Mouse (Mus musculus): Measurements from ENCODE around the gene Cdkn3. TPM values are rescaled to one million over a fixed set of nuclear protein-coding genes. Genes with fewer than 3 reads are reported as not detected.

Gene Cdkn3
- polyA plus RNA-seq, 1 experiment from 2014 or later: 8.6 TPM

- Histone ChIP-seq H3K9ac (peak within 1 kb of the TSS; percentile 99), H3K4me1 (peaks cover 19% of the 10 kb centered on the region), H3K36me3 (replicated peaks) (no peaks in the 10 kb centered on the region), H3K4me2 (peak within 1 kb of the TSS; percentile 69), H3K27ac (peak within 1 kb of the TSS; percentile 99), H3K27me3 (replicated peaks) (no peaks in the 10 kb centered on the region), H3K4me3 (peak within 1 kb of the TSS; percentile 99), H3K9me3 (no peaks in the 10 kb centered on the region)
- ATAC-seq (replicated peaks): peak; percentile 98
- WGBS: under 1% methylated on average over 85 of the region's 86 CpGs
Measured at GRCm38 (mm10) chr14:46787787-46788504, 27.6 kb downstream of the Cdkn3 start, which contains the start of gene Cnih1. Gene Cnih1, minus strand, starts transcription at chr14:46788411.

- Histone ChIP-seq H3K27ac (peak overlapping the region; percentile 99), H3K4me3 (peak overlapping the region; percentile 99), H3K9ac (no peak overlapping the region), H3K9me3 (no peaks in the 10 kb centered on the region), H3K27me3 (replicated peaks) (no peaks in the 10 kb centered on the region), H3K36me3 (replicated peaks) (no peaks in the 10 kb centered on the region), H3K4me2 (peak overlapping the region; percentile 69), H3K4me1 (peaks cover 19% of the 10 kb centered on the region)
- WGBS: 24% methylated on average over 8 of the region's 8 CpGs
- peak; percentile 8 for ATAC-seq (replicated peaks)
Measured at GRCm38 (mm10) chr14:46788505-46788901, 28.2 kb downstream of the Cdkn3 start.

GRCm38 (mm10) chr14:46790303-46790702 is 30.0 kb downstream of the Cdkn3 start:
- 70% methylated on average over 4 of the region's 4 CpGs for WGBS

GRCm38 (mm10) chr14:46790723-46791122 is 30.4 kb downstream of the Cdkn3 start:
- Histone ChIP-seq H3K4me1 (peaks cover 15% of the 10 kb centered on the region), H3K9me3 (no peaks in the 10 kb centered on the region), H3K36me3 (replicated peaks) (no peaks in the 10 kb centered on the region), H3K9ac (no peak overlapping the region), H3K27ac (no peak overlapping the region), H3K4me2 (no peak overlapping the region), H3K4me3 (no peak overlapping the region), H3K27me3 (replicated peaks) (no peaks in the 10 kb centered on the region)
- ATAC-seq (replicated peaks): no peak
- WGBS: 96% methylated on average over 6 of the region's 6 CpGs

More at GRCm38 (mm10) chr14:46790303-46790702, 30.0 kb downstream of the Cdkn3 start:
- no peak overlapping the region for H3K4me2 ChIP-seq
- no peaks in the 10 kb centered on the region for H3K9me3 ChIP-seq
- no peak overlapping the region for H3K4me3 ChIP-seq
- no peak for ATAC-seq (replicated peaks)
- no peak overlapping the region for H3K27ac ChIP-seq
- peaks cover 17% of the 10 kb centered on the region for H3K4me1 ChIP-seq
- H3K27me3 ChIP-seq (replicated peaks): no peaks in the 10 kb centered on the region
- no peaks in the 10 kb centered on the region for H3K36me3 ChIP-seq (replicated peaks)
- no peak overlapping the region for H3K9ac ChIP-seq

GRCm38 (mm10) chr14:46794157-46794556 is 33.8 kb downstream of the Cdkn3 start:
- no peak overlapping the region for H3K4me3 ChIP-seq
- no peak overlapping the region for H3K9ac ChIP-seq
- 87% methylated on average over 5 of the region's 5 CpGs for WGBS
- no peak for ATAC-seq (replicated peaks)
- no peaks in the 10 kb centered on the region for H3K4me1 ChIP-seq
- no peaks in the 10 kb centered on the region for H3K27me3 ChIP-seq (replicated peaks)
- H3K9me3 ChIP-seq: no peaks in the 10 kb centered on the region
- H3K27ac ChIP-seq: no peak overlapping the region
- no peaks in the 10 kb centered on the region for H3K36me3 ChIP-seq (replicated peaks)
- no peak overlapping the region for H3K4me2 ChIP-seq

- Histone ChIP-seq H3K36me3 (replicated peaks) (0 out of 2 replicates have a peak, but pooled peaks cover 5% of the 10 kb centered on the region), H3K9me3 (no peaks in the 10 kb centered on the region), H3K27me3 (replicated peaks) (no peaks in the 10 kb centered on the region), H3K4me2 (no peak overlapping the region), H3K9ac (no peak overlapping the region), H3K4me1 (no peaks in the 10 kb centered on the region), H3K27ac (no peak overlapping the region), H3K4me3 (no peak overlapping the region)
- WGBS: 88% methylated on average over 3 of the region's 3 CpGs
- ATAC-seq (replicated peaks): no peak
Measured at GRCm38 (mm10) chr14:46800684-46801345, 40.5 kb downstream of the Cdkn3 start.

- Histone ChIP-seq H3K9ac (no peak overlapping the region), H3K4me3 (no peak overlapping the region), H3K9me3 (no peaks in the 10 kb centered on the region), H3K27me3 (replicated peaks) (no peaks in the 10 kb centered on the region), H3K4me1 (no peaks in the 10 kb centered on the region), H3K36me3 (replicated peaks) (0 out of 2 replicates have a peak, but pooled peaks cover 5% of the 10 kb centered on the region), H3K4me2 (no peak overlapping the region), H3K27ac (no peak overlapping the region)
- no peak for ATAC-seq (replicated peaks)
- WGBS: 94% methylated on average over 4 of the region's 4 CpGs
Measured at GRCm38 (mm10) chr14:46803259-46803658, 42.9 kb downstream of the Cdkn3 start.

- Histone ChIP-seq H3K4me3 (no peak overlapping the region), H3K27ac (no peak overlapping the region), H3K4me2 (no peak overlapping the region), H3K9me3 (no peaks in the 10 kb centered on the region), H3K36me3 (replicated peaks) (0 out of 2 replicates have a peak, but pooled peaks cover 5% of the 10 kb centered on the region), H3K9ac (no peak overlapping the region), H3K27me3 (replicated peaks) (no peaks in the 10 kb centered on the region), H3K4me1 (no peaks in the 10 kb centered on the region)
- ATAC-seq (replicated peaks): no peak
- WGBS: 89% methylated on average over 1 of the region's 1 CpGs
Measured at GRCm38 (mm10) chr14:46803791-46804190, 43.5 kb downstream of the Cdkn3 start.

- Histone ChIP-seq H3K9me3 (no peaks in the 10 kb centered on the region), H3K4me1 (no peaks in the 10 kb centered on the region), H3K27ac (no peak overlapping the region), H3K4me2 (no peak overlapping the region), H3K36me3 (replicated peaks) (peaks cover 15% of the 10 kb centered on the region; the same call in 1 of the 2 replicates), H3K9ac (no peak overlapping the region), H3K4me3 (no peak overlapping the region), H3K27me3 (replicated peaks) (no peaks in the 10 kb centered on the region)
- WGBS: 88% methylated on average over 5 of the region's 5 CpGs
- no peak for ATAC-seq (replicated peaks)
Measured at GRCm38 (mm10) chr14:46806186-46806585, 45.8 kb downstream of the Cdkn3 start.

GRCm38 (mm10) chr14:46807927-46808326 is 47.6 kb downstream of the Cdkn3 start:
- no peak overlapping the region for H3K27ac ChIP-seq
- WGBS: 76% methylated on average over 3 of the region's 3 CpGs
- no peaks in the 10 kb centered on the region for H3K9me3 ChIP-seq
- H3K4me2 ChIP-seq: no peak overlapping the region
- H3K4me1 ChIP-seq: no peaks in the 10 kb centered on the region
- no peak overlapping the region for H3K4me3 ChIP-seq
- H3K27me3 ChIP-seq (replicated peaks): no peaks in the 10 kb centered on the region
- peaks cover 16% of the 10 kb centered on the region; the same call in 1 of the 2 replicates for H3K36me3 ChIP-seq (replicated peaks)
- no peak for ATAC-seq (replicated peaks)
- H3K9ac ChIP-seq: no peak overlapping the region

- ATAC-seq (replicated peaks): no peak
- Histone ChIP-seq H3K27me3 (replicated peaks) (no peaks in the 10 kb centered on the region), H3K27ac (no peak overlapping the region), H3K9me3 (no peaks in the 10 kb centered on the region), H3K4me1 (peaks cover 12% of the 10 kb centered on the region), H3K4me3 (no peak overlapping the region), H3K4me2 (no peak overlapping the region), H3K9ac (no peak overlapping the region), H3K36me3 (replicated peaks) (peaks cover 10% of the 10 kb centered on the region; the same call in 1 of the 2 replicates)
- 78% methylated on average over 6 of the region's 6 CpGs for WGBS
Measured at GRCm38 (mm10) chr14:46815640-46816039, 55.3 kb downstream of the Cdkn3 start.

GRCm38 (mm10) chr14:46816916-46817622 is 56.7 kb downstream of the Cdkn3 start:
- WGBS: 94% methylated on average over 8 of the region's 8 CpGs
- no peak overlapping the region for H3K27ac ChIP-seq
- peaks cover 4% of the 10 kb centered on the region; the same call in 1 of the 2 replicates for H3K36me3 ChIP-seq (replicated peaks)
- H3K4me1 ChIP-seq: peaks cover 20% of the 10 kb centered on the region
- H3K27me3 ChIP-seq (replicated peaks): no peaks in the 10 kb centered on the region
- no peak for ATAC-seq (replicated peaks)
- no peak overlapping the region for H3K4me2 ChIP-seq
- no peaks in the 10 kb centered on the region for H3K9me3 ChIP-seq
- no peak overlapping the region for H3K4me3 ChIP-seq
- no peak overlapping the region for H3K9ac ChIP-seq
